Mouse (Mus musculus) adrenal gland, postnatal 4 days (tissue): Measurements from ENCODE around the gene Noxred1. TPM values are rescaled to one million over a fixed set of nuclear protein-coding genes. Genes with fewer than 3 reads are reported as not detected.

Experiments
- microRNA-seq: library from miRNA; unstranded; fragments of <30 nt; microRNA quantifications from one replicate; pipeline ENCODE4 v1.2.0, GENCODE M21; 2021
- total RNA-seq, 2 experiments: library from RNA; stranded (reverse); gene quantifications; 2 replicates each; pipeline ENCODE4 v1.2.3; 2021

Gene Noxred1
- total RNA-seq, 2 experiments from 2014 or later, result 0.17 to 0.51 TPM

Small RNAs within 50 kb of the gene (microRNA-seq; reads per million reads assigned to microRNA genes)
- not detected for gene Gm47293

Other genes with a start within 250 kb of the Noxred1 start
- gene Zdhhc22, start 248.3 kb downstream of the Noxred1 start, total RNA-seq, result 1 to 10 TPM; 1.1 to 1.7 TPM
- gene Tmem63c, start 217.4 kb downstream of the Noxred1 start, total RNA-seq, result 1 to 10 TPM; 2.5 TPM
- 1 to 10 TPM; 1.2 to 1.5 TPM for gene Ngb, start 136.2 kb downstream of the Noxred1 start, total RNA-seq
- 100 to 1,000 TPM in 1 of 2 experiments, 10 to 100 TPM in 1; 83.6 to 106 TPM for gene Gstz1, start 91.6 kb downstream of the Noxred1 start, total RNA-seq
- 10 to 100 TPM; 13.4 to 16.7 TPM for gene Pomt2, start 90.8 kb downstream of the Noxred1 start, total RNA-seq
- gene Samd15, start 39.0 kb downstream of the Noxred1 start, total RNA-seq, result 1 to 10 TPM; 3.0 to 3.2 TPM
- gene Tmed8, start 38.3 kb downstream of the Noxred1 start, total RNA-seq, result 10 to 100 TPM; 25.3 to 28.1 TPM
- 10 to 100 TPM; 42.8 to 45.6 TPM for gene Vipas39, start 27.5 kb upstream of the Noxred1 start, total RNA-seq
- 100 to 1,000 TPM; 119 to 129 TPM for gene Ahsa1, start 27.7 kb upstream of the Noxred1 start, total RNA-seq
- gene Ism2, start 61.0 kb upstream of the Noxred1 start, total RNA-seq, result under 1 TPM; 0.56 to 0.62 TPM
- gene Sptlc2, start 149.6 kb upstream of the Noxred1 start, total RNA-seq, result 100 to 1,000 TPM; 183 to 197 TPM
- gene Slirp, start 205.2 kb upstream of the Noxred1 start, total RNA-seq, result 100 to 1,000 TPM; 158 to 179 TPM
- gene Alkbh1, start 205.3 kb upstream of the Noxred1 start, total RNA-seq, result 10 to 100 TPM; 30.2 to 33.2 TPM
- gene Snw1, start 233.5 kb upstream of the Noxred1 start, total RNA-seq, result 10 to 100 TPM; 80.2 to 84.5 TPM